Mouse (Mus musculus) heart, postnatal 0 days (tissue): ENCODE measurements around the gene Oas1h.

Source experiments
- CTCF ChIP-seq: IDR thresholded peaks from 2 replicates; pipeline ENCODE4 v1.5.1; 2016; ENCODE audit warnings: antibody characterized with exemption, control low read depth, low read depth
- EP300 ChIP-seq: IDR thresholded peaks from 2 replicates; pipeline ENCODE4 v1.6.1; 2016; ENCODE audit warnings: antibody characterized with exemption, low read depth

DNA sequence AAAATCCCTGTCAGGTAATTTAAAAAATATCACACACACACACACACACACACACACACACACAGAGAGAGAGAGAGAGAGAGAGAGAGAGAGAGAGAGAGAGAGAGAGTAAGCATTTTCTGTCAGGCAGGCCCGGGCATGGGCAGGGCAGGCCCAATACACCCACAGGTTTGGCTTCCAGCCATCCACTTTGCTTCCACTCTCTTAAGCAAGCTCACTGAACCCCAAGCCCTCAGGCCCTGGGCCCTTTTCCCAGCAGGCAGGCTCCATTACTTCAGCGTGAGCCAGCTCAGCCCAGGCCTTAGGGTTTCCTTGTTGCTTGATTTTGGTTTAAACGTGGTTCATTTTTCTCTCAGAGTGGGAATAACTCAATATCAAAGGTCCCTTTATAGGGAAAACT is 16.5 kb upstream of the Oas1h start:
- TF ChIP-seq CTCF (no peak), EP300 (no peak)
